Mouse (Mus musculus): Measurements from ENCODE around the gene Slc7a15. TPM values are rescaled to one million over a fixed set of nuclear protein-coding genes. Genes with fewer than 3 reads are reported as not detected.

The Slc7a15 gene
- polyA plus RNA-seq, 1 experiment from 2014 or later, result not detected

- Histone ChIP-seq H3K36me3 (no peaks in the 10 kb centered on the region), H3K9ac (no peak overlapping the region), H3K4me1 (no peaks in the 10 kb centered on the region), H3K9me3 (no peaks in the 10 kb centered on the region), H3K27ac (no peak overlapping the region), H3K27me3 (no peaks in the 10 kb centered on the region), H3K4me2 (replicated peaks) (no peak overlapping the region), H3K4me3 (no peak overlapping the region)
- WGBS, result 21% methylated on average over 11 of the region's 11 CpGs
- peak; percentile 51 for ATAC-seq (ENCODE audit: low FRiP score, low read depth)
These were observed 51.5 kb downstream of the Slc7a15 start for GRCm38 (mm10) chr12:8547357-8547756.

- no peaks in the 10 kb centered on the region for H3K36me3 ChIP-seq
- no peak overlapping the region for H3K9ac ChIP-seq
- WGBS, result 87% methylated on average over 6 of the region's 6 CpGs
- ATAC-seq (ENCODE audit: low FRiP score, low read depth), result no peak
- no peaks in the 10 kb centered on the region for H3K4me1 ChIP-seq
- no peaks in the 10 kb centered on the region for H3K9me3 ChIP-seq
- H3K4me2 ChIP-seq (replicated peaks), result no peak overlapping the region
- no peak overlapping the region for H3K4me3 ChIP-seq
- no peaks in the 10 kb centered on the region for H3K27me3 ChIP-seq
- no peak overlapping the region for H3K27ac ChIP-seq
These were observed 52.1 kb downstream of the Slc7a15 start for GRCm38 (mm10) chr12:8546801-8547200.

DNA sequence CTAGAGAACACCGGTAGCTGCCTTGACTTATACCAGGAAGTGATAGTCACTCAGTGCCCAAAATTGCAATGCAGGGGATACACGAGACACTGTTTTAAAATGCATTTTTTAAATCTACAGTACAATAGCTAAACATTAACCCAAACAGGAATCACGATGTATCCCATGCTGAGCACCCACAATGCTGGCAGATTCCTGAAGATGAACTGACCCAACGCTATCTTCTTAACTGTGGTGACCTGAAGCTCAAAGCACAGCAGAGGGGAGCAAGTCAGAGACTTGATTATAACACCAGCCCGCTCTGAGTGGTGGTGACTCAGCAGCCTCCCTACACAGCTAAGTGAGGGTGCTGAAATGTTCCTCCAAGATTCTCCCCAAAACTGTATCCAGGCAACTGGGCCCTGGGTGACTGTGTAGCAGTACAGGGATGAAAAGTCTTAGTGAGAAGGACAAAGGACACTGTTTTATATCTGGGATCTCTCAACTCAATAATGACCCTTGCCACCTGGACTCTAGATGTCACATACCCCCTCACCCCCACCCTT, 53.7 kb downstream of the Slc7a15 start:
- H3K9me3 ChIP-seq, result no peaks in the 10 kb centered on the region
- H3K27ac ChIP-seq, result no peak overlapping the region
- H3K4me3 ChIP-seq, result no peak overlapping the region
- no peak for ATAC-seq (ENCODE audit: low FRiP score, low read depth)
- no peaks in the 10 kb centered on the region for H3K36me3 ChIP-seq
- H3K4me1 ChIP-seq, result no peaks in the 10 kb centered on the region
- 0 out of 2 replicates have a peak overlapping the region, but pooled peaks have one; percentile 13 for H3K9ac ChIP-seq
- 84% methylated on average over 5 of the region's 5 CpGs for WGBS
- no peak overlapping the region for H3K4me2 ChIP-seq (replicated peaks)
- no peaks in the 10 kb centered on the region for H3K27me3 ChIP-seq

DNA sequence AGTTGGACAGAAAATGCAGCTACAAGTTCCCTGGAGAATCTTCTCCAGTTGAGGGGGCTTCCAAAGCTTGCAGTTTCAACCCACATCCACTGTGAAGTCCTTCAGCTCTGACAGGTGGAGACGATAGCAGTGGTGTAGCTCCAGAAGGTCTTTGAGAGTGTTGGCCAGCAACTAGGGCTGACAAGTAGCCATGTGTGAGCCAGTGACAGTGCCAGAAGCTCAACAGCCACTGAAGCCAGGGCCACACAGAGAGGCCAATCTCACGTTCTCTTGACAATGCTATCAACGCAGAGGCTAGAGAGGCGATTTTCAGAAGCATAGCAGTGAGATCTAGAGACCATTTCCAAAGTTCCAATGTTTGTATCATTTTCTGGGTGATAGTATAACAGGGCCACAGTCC, 56.5 kb downstream of the Slc7a15 start:
- no peak for ATAC-seq (ENCODE audit: low FRiP score, low read depth)
- Histone ChIP-seq H3K27ac (no peak overlapping the region), H3K4me3 (no peak overlapping the region), H3K4me1 (no peaks in the 10 kb centered on the region), H3K36me3 (no peaks in the 10 kb centered on the region), H3K27me3 (no peaks in the 10 kb centered on the region), H3K9me3 (no peaks in the 10 kb centered on the region), H3K9ac (no peak overlapping the region), H3K4me2 (replicated peaks) (no peak overlapping the region)
- 81% methylated on average over 4 of the region's 4 CpGs for WGBS

GRCm38 (mm10) chr12:8539471-8539870, 59.4 kb downstream of the Slc7a15 start:
- Histone ChIP-seq H3K4me2 (replicated peaks) (no peak overlapping the region), H3K9me3 (no peaks in the 10 kb centered on the region), H3K27me3 (no peaks in the 10 kb centered on the region), H3K36me3 (no peaks in the 10 kb centered on the region), H3K4me3 (no peak overlapping the region), H3K9ac (no peak overlapping the region), H3K27ac (no peak overlapping the region), H3K4me1 (0 out of 2 replicates have a peak, but pooled peaks cover 3% of the 10 kb centered on the region)
- 89% methylated on average over 13 of the region's 13 CpGs for WGBS
- no peak for ATAC-seq (ENCODE audit: low FRiP score, low read depth)

DNA sequence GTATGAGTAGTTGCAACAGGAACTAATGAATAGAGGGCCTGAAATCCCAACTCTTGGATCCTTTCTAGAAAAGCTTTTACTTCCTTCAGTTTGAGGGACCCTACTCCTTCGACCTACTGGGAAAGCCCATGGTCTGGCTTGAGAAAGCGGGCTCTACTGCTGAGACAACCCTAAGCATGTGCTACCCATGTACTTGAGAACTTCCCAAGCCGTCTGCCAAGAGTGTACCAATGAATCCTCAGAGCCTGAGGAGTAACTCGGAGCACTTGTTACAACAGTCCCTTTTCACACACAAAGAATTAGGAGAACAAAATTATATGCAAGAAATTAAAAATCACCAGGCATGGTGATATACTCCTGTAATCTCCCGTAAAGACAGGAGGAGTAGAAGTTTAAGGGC, 61.6 kb downstream of the Slc7a15 start:
- H3K27me3 ChIP-seq, result no peaks in the 10 kb centered on the region
- no peak overlapping the region for H3K4me3 ChIP-seq
- ATAC-seq (ENCODE audit: low FRiP score, low read depth), result no peak
- WGBS, result 85% methylated on average over 5 of the region's 5 CpGs
- no peak overlapping the region for H3K27ac ChIP-seq
- no peak overlapping the region for H3K4me2 ChIP-seq (replicated peaks)
- 0 out of 2 replicates have a peak, but pooled peaks cover 3% of the 10 kb centered on the region for H3K4me1 ChIP-seq
- H3K9me3 ChIP-seq, result no peaks in the 10 kb centered on the region
- H3K36me3 ChIP-seq, result no peaks in the 10 kb centered on the region
- H3K9ac ChIP-seq, result no peak overlapping the region

DNA sequence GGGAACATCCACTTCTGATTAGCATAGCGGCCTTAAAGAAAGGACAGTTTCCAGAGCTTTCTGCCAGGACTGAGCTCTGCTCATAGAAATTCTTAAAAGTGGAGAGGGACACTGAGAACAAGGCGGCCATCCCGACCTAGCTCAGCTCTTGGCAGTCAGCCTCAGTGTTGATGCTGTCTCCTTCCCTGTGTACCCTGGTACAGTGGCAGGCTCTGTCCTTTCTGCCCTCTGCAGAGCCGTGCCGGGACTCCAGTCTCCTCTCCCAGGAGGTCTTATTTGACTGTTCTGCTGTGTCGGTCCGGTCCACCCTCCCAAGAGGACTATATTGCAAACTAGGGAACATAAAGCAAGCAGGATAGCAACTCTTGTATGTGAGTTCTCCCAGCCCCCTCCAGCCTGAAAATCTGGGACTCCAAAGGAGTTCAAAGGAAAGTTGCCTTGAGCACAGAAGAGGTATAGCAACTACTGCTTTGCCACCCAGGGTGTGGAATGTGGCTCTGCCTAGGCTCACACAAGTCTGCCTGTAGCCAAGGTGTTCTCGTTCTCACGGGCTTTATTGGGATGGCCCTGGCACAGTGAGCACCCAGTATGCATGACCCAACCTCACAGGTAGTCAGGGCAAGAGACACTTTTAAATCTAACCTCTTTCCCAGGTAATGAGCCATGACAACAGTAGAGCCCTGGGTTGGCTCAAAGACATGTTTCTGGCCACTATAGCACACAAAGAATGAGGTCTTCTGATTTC, 62.5 kb downstream of the Slc7a15 start:
- no peaks in the 10 kb centered on the region for H3K27me3 ChIP-seq
- H3K4me1 ChIP-seq, result 0 out of 2 replicates have a peak, but pooled peaks cover 3% of the 10 kb centered on the region
- no peak overlapping the region for H3K9ac ChIP-seq
- H3K4me3 ChIP-seq, result no peak overlapping the region
- H3K36me3 ChIP-seq, result no peaks in the 10 kb centered on the region
- ATAC-seq (ENCODE audit: low FRiP score, low read depth), result no peak
- H3K4me2 ChIP-seq (replicated peaks), result no peak overlapping the region
- WGBS, result 60% methylated on average over 9 of the region's 9 CpGs
- H3K27ac ChIP-seq, result no peak overlapping the region
- H3K9me3 ChIP-seq, result no peaks in the 10 kb centered on the region

GRCm38 (mm10) chr12:8535596-8535995, 63.3 kb downstream of the Slc7a15 start:
- Histone ChIP-seq H3K9ac (no peak overlapping the region), H3K4me1 (0 out of 2 replicates have a peak, but pooled peaks cover 3% of the 10 kb centered on the region), H3K4me3 (no peak overlapping the region), H3K4me2 (replicated peaks) (no peak overlapping the region), H3K36me3 (no peaks in the 10 kb centered on the region), H3K27me3 (no peaks in the 10 kb centered on the region), H3K27ac (no peak overlapping the region), H3K9me3 (no peaks in the 10 kb centered on the region)
- 81% methylated on average over 7 of the region's 7 CpGs for WGBS
- ATAC-seq (ENCODE audit: low FRiP score, low read depth), result no peak

- Histone ChIP-seq H3K27ac (no peak overlapping the region), H3K4me1 (0 out of 2 replicates have a peak, but pooled peaks cover 3% of the 10 kb centered on the region), H3K36me3 (no peaks in the 10 kb centered on the region), H3K9ac (no peak overlapping the region), H3K27me3 (no peaks in the 10 kb centered on the region), H3K9me3 (no peaks in the 10 kb centered on the region), H3K4me2 (replicated peaks) (no peak overlapping the region), H3K4me3 (no peak overlapping the region)
- 68% methylated on average over 1 of the region's 1 CpGs for WGBS
- no peak for ATAC-seq (ENCODE audit: low FRiP score, low read depth)
These were observed 64.0 kb downstream of the Slc7a15 start for GRCm38 (mm10) chr12:8534915-8535314.

- Histone ChIP-seq H3K27ac (no peak overlapping the region), H3K9ac (no peak overlapping the region), H3K4me1 (no peaks in the 10 kb centered on the region), H3K27me3 (no peaks in the 10 kb centered on the region), H3K9me3 (no peaks in the 10 kb centered on the region), H3K4me2 (replicated peaks) (no peak overlapping the region), H3K4me3 (no peak overlapping the region), H3K36me3 (no peaks in the 10 kb centered on the region)
- no peak for ATAC-seq (ENCODE audit: low FRiP score, low read depth)
- WGBS, result 70% methylated on average over 5 of the region's 5 CpGs
These were observed 71.1 kb downstream of the Slc7a15 start for GRCm38 (mm10) chr12:8527770-8528169.

- Histone ChIP-seq H3K36me3 (no peaks in the 10 kb centered on the region), H3K27ac (no peak overlapping the region), H3K9ac (no peak overlapping the region), H3K4me1 (no peaks in the 10 kb centered on the region), H3K4me3 (no peak overlapping the region), H3K4me2 (replicated peaks) (no peak overlapping the region), H3K9me3 (no peaks in the 10 kb centered on the region), H3K27me3 (no peaks in the 10 kb centered on the region)
- 70% methylated on average over 1 of the region's 1 CpGs for WGBS
- no peak for ATAC-seq (ENCODE audit: low FRiP score, low read depth)
These were observed 71.7 kb downstream of the Slc7a15 start for GRCm38 (mm10) chr12:8527175-8527574.

- no peak overlapping the region for H3K4me2 ChIP-seq (replicated peaks)
These were observed 74.8 kb downstream of the Slc7a15 start for GRCm38 (mm10) chr12:8524062-8524461.

More at GRCm38 (mm10) chr12:8524062-8524461, 74.8 kb downstream of the Slc7a15 start:
- 53% methylated on average over 5 of the region's 5 CpGs for WGBS
- no peak overlapping the region for H3K4me3 ChIP-seq
- no peak for ATAC-seq (ENCODE audit: low FRiP score, low read depth)
- H3K9me3 ChIP-seq, result no peaks in the 10 kb centered on the region
- H3K4me1 ChIP-seq, result 0 out of 2 replicates have a peak, but pooled peaks cover 6% of the 10 kb centered on the region
- H3K9ac ChIP-seq, result no peak overlapping the region
- H3K27me3 ChIP-seq, result no peaks in the 10 kb centered on the region
- no peaks in the 10 kb centered on the region for H3K36me3 ChIP-seq
- no peak overlapping the region for H3K27ac ChIP-seq

Data from limb, embryonic 13.5 days (tissue).